Mouse (Mus musculus): ENCODE measurements at regions not wholly inside any gene's neighbourhood (a gene's known extent, or its start where the extent isn't known, plus 50 kb on each side); places are given as distances from the start of the nearest gene placed in this dataset.

GRCm38 (mm10) chr7:75400471-75400870 lies 54.9 kb upstream of the Akap13 start:
- TF ChIP-seq POLR2A (IDR thresholded peaks at IDR 0.05; ENCODE audit: borderline replicate concordance, extremely low read depth, insufficient read depth, insufficient read length, poor library complexity, severe bottlenecking) (no peak), CTCF (IDR thresholded peaks at IDR 0.05; ENCODE audit: borderline replicate concordance, extremely low read depth, insufficient read depth, insufficient read length) (no peak)
- DNase-seq (ENCODE audit: low read depth): peak; percentile 16

- no peak for DNase-seq (ENCODE audit: low read depth)
- no peak for TF ChIP-seq POLR2A (IDR thresholded peaks at IDR 0.05; ENCODE audit: borderline replicate concordance, extremely low read depth, insufficient read depth, insufficient read length, poor library complexity, severe bottlenecking)
- TF ChIP-seq CTCF (IDR thresholded peaks at IDR 0.05; ENCODE audit: borderline replicate concordance, extremely low read depth, insufficient read depth, insufficient read length): no peak
These were observed 50.4 kb upstream of the Akap13 start for GRCm38 (mm10) chr7:75404955-75405354.
